Mouse (Mus musculus) kidney, postnatal 0 days (tissue): ENCODE results near the gene Ctbp1. TPM values are rescaled to one million over a fixed set of nuclear protein-coding genes. Genes with fewer than 3 reads are reported as not detected.
A peak's percentile ranks its signal among the peaks of the same experiment; 100 is the strongest.

Experiments used
- ATAC-seq: fragments of 200-750 bp; cut with Nextera tagmentation; replicated peaks from 2 replicates; pipeline ENCODE4 v1.8.0; 2017; ENCODE audit warnings: low read depth, moderate number of reproducible peaks, moderate TSS enrichment, moderate library complexity; ENCODE audit not compliant: low FRiP score
- DNase-seq: peaks from one replicate; pipeline ENCODE4 v3.0.0-alpha.2; 2016; ENCODE audit warnings: low spot score
- H3K27ac ChIP-seq: fragments of 300-500 bp; sonication (generic); 2 replicates; pipeline ENCODE4 v1.5.1; 2014; ENCODE audit warnings: mild to moderate bottlenecking
- H3K27me3 ChIP-seq: fragments of 300-500 bp; sonication (generic); 2 replicates; pipeline ENCODE4 v1.6.1; 2014; ENCODE audit warnings: low read length, mixed read lengths; ENCODE audit not compliant: insufficient read depth
- H3K36me3 ChIP-seq: fragments of 300-500 bp; sonication (generic); 2 replicates; pipeline ENCODE4 v1.6.1; 2014; ENCODE audit warnings: low read length, mixed read lengths; ENCODE audit not compliant: insufficient read depth
- H3K4me1 ChIP-seq: fragments of 300-500 bp; sonication (generic); replicated peaks from 2 replicates; pipeline ENCODE4 v1.6.1; 2014; ENCODE audit warnings: antibody characterized with exemption, low read length, mixed read lengths; ENCODE audit not compliant: insufficient read depth
- H3K4me2 ChIP-seq: fragments of 300-500 bp; sonication (generic); 2 replicates; pipeline ENCODE4 v1.6.1; 2014; ENCODE audit warnings: mild to moderate bottlenecking, low read length, moderate library complexity, mixed read lengths
- H3K4me3 ChIP-seq: fragments of 300-500 bp; sonication (generic); replicated peaks from 2 replicates; pipeline ENCODE4 v1.5.1; 2014; ENCODE audit warnings: low read depth, low read length
- H3K9ac ChIP-seq: fragments of 300-500 bp; sonication (generic); 2 replicates; pipeline ENCODE4 v1.6.1; 2014; ENCODE audit warnings: low read depth, low read length
- H3K9me3 ChIP-seq: fragments of 300-500 bp; sonication (generic); replicated peaks from 2 replicates; pipeline ENCODE4 v1.6.1; 2016; ENCODE audit warnings: low read length, inconsistent platforms, mixed read lengths
- CTCF ChIP-seq: IDR thresholded peaks from 2 replicates; pipeline ENCODE4 v1.5.1; 2016; ENCODE audit warnings: antibody characterized with exemption, low read depth, mild to moderate bottlenecking, moderate library complexity
- WGBS: fragments of 180-500 bp; shearing (Covaris S2); extraction: QIAGEN DNeasy Blood & Tissue Kit; methylation state at CpG from one replicate; pipeline ENCODE4 v1.1.7; 2014; 5-methylcytosine and 5-hydroxymethylcytosine counted together
- polyA plus RNA-seq: library from polyadenylated mRNA; unstranded; fragments of >200 nt; fragmentation: Nextera tagmentation; extraction: Ambion mirVana; gene quantifications from 2 replicates; pipeline ENCODE4 v1.2.1, GENCODE M21; 2015

The Ctbp1 gene
- polyA plus RNA-seq, 1 experiment from 2014 or later: 252 TPM

- H3K27me3 ChIP-seq: no peaks in the 10 kb centered on the region
- 68% methylated on average over 13 of the region's 13 CpGs for WGBS
- no peak overlapping the region for H3K4me2 ChIP-seq
- H3K4me3 ChIP-seq: no peak overlapping the region
- H3K4me1 ChIP-seq: no peaks in the 10 kb centered on the region
- no peak overlapping the region for H3K27ac ChIP-seq
- no peak for DNase-seq
- ATAC-seq: no peak
- no peak overlapping the region for H3K9ac ChIP-seq
- H3K9me3 ChIP-seq: no peaks in the 10 kb centered on the region
- TF ChIP-seq CTCF: no peak
- no peaks in the 10 kb centered on the region for H3K36me3 ChIP-seq
Observed at GRCm38 (mm10) chr5:33202516-33203170, 72.2 kb downstream of the Ctbp1 start.

DNA sequence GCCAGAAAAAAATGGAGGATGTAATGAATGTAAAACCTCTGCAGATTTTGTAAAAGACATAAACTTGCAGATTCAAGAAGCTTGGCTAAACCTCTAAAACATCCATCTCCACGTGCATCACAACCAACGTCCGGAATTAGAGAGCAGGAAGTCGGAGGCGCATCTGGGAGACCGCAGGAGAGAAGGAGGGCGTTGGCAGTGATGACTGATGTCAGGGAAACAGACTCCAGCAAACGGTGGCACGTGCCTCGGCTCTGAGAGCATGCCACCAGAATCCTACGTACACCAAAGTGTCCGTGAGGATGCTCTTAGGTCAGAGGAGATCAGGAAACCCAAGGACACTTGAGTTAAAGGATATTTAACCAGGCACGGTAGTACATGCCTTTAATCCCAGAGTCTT is 73.1 kb downstream of the Ctbp1 start:
- DNase-seq: no peak

DNA sequence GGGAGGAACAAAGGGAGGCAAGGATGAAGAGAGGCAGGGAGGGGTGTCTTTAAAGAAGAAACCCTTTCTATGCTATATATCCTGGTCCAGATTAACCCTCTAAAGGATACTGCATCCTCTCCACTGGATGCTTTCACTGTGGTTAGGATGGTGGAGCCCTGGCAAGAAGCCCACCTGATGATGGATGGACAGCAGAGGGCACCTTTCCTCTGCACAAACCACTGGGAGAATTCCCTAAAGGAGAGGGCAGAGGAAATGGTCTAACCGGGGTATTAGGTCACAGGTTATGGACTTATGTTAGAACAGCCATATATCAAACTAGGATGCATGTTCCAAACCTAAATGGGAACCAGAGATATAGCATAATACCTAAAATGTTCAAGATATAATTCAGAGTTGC is 74.7 kb downstream of the Ctbp1 start:
- Histone ChIP-seq H3K27me3 (no peaks in the 10 kb centered on the region), H3K9me3 (no peaks in the 10 kb centered on the region), H3K4me1 (no peaks in the 10 kb centered on the region), H3K36me3 (no peaks in the 10 kb centered on the region), H3K9ac (no peak overlapping the region), H3K4me2 (no peak overlapping the region), H3K27ac (no peak overlapping the region), H3K4me3 (no peak overlapping the region)
- TF ChIP-seq CTCF: peak; percentile 16; the same call in 1 of the 2 replicates
- WGBS: 11% methylated on average over 1 of the region's 1 CpGs
- ATAC-seq (no peak), DNase-seq (no peak)

More for the DNA sequence above, 73.1 kb downstream of the Ctbp1 start:
- Histone ChIP-seq H3K4me2 (no peak overlapping the region), H3K9me3 (no peaks in the 10 kb centered on the region), H3K36me3 (no peaks in the 10 kb centered on the region), H3K4me3 (no peak overlapping the region), H3K9ac (no peak overlapping the region), H3K27ac (no peak overlapping the region), H3K27me3 (no peaks in the 10 kb centered on the region), H3K4me1 (no peaks in the 10 kb centered on the region)
- WGBS: 57% methylated on average over 13 of the region's 13 CpGs
- TF ChIP-seq CTCF: no peak
- no peak for ATAC-seq

Other genes starting within 250 kb of the Ctbp1 start
- 21.2 and 24.2 TPM in 2 replicates for gene Slc5a1, start 170.8 kb downstream of the Ctbp1 start, polyA plus RNA-seq
- gene Spon2, start 56.5 kb downstream of the Ctbp1 start, polyA plus RNA-seq: 6.7 and 7.4 TPM in 2 replicates
- 119 and 125 TPM in 2 replicates for gene Maea, start 60.5 kb upstream of the Ctbp1 start, polyA plus RNA-seq
- 7.7 and 7.8 TPM in 2 replicates for gene Uvssa, start 103.6 kb upstream of the Ctbp1 start, polyA plus RNA-seq
- not detected in 2 replicates for gene Nkx1-1, start 159.0 kb upstream of the Ctbp1 start, polyA plus RNA-seq